Mouse (Mus musculus) megakaryocyte, embryonic 14.5 days (primary cell): ENCODE data around the gene Bend3.

Experiments
- FLI1 ChIP-seq: IDR thresholded peaks from 2 replicates; pipeline ENCODE4 v1.6.1; 2012; ENCODE audit warnings: low read length, inconsistent platforms, mixed read lengths
- GATA1 ChIP-seq: IDR thresholded peaks from 3 replicates; pipeline ENCODE4 v1.6.1; 2012; ENCODE audit warnings: mixed read lengths, low read length, inconsistent platforms, borderline replicate concordance

DNA sequence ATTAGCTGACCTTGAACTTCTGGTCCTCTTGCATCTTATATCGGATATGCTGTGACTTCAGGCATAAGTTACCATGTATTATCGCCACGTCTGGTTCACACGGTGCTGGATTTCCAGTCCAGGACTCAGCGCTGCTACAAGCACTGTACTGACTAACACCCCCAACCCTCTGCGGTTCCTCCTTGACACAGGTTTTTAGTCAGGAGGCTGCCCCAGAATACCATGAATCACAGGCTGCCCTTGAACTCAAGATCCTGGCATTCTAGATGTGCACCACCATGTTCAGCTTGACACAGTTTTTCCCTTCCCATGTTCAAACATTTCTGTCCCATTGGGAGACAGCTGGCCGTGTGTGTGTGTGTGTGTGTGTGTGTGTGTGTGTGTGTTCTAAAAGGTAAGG, 10.5 kb downstream of the Bend3 start:
- TF ChIP-seq FLI1 (no peak), GATA1 (no peak)
